Mouse (Mus musculus) ovary, postnatal 36 days (tissue): ENCODE data around the gene Ugt1a5.

ENCODE experiments used
- DNase-seq: peaks from one replicate; pipeline ENCODE4 v3.0.0; 2022; ENCODE audit warnings: low spot score, mixed read lengths

Ugt1a5 gene

GRCm38 (mm10) chr1:88240072-88240471 is 74.3 kb downstream of the Ugt1a5 start:
- no peak for DNase-seq

GRCm38 (mm10) chr1:88240579-88240978 is 74.8 kb downstream of the Ugt1a5 start:
- DNase-seq, result no peak

GRCm38 (mm10) chr1:88243861-88244260 is 78.0 kb downstream of the Ugt1a5 start:
- no peak for DNase-seq

GRCm38 (mm10) chr1:88245881-88246280 is 80.1 kb downstream of the Ugt1a5 start:
- no peak for DNase-seq

- DNase-seq, result no peak
Measured at GRCm38 (mm10) chr1:88246386-88246785, 80.6 kb downstream of the Ugt1a5 start.

- no peak for DNase-seq
Measured at GRCm38 (mm10) chr1:88247660-88248059, 81.8 kb downstream of the Ugt1a5 start.

GRCm38 (mm10) chr1:88248658-88249057 is 82.8 kb downstream of the Ugt1a5 start:
- DNase-seq, result no peak

GRCm38 (mm10) chr1:88249596-88249995 is 83.8 kb downstream of the Ugt1a5 start:
- DNase-seq, result no peak

GRCm38 (mm10) chr1:88250023-88250422 is 84.2 kb downstream of the Ugt1a5 start:
- no peak for DNase-seq

GRCm38 (mm10) chr1:88253106-88253505 is 87.3 kb downstream of the Ugt1a5 start:
- DNase-seq, result no peak

GRCm38 (mm10) chr1:88253540-88253939 is 87.7 kb downstream of the Ugt1a5 start:
- DNase-seq, result no peak

GRCm38 (mm10) chr1:88254793-88255465 is 89.1 kb downstream of the Ugt1a5 start:
- DNase-seq, result no peak

- DNase-seq, result no peak
Measured at GRCm38 (mm10) chr1:88255466-88255857, 89.7 kb downstream of the Ugt1a5 start.

- DNase-seq, result no peak
Measured at GRCm38 (mm10) chr1:88255989-88256754, 90.4 kb downstream of the Ugt1a5 start.

- no peak for DNase-seq
Measured at GRCm38 (mm10) chr1:88256886-88257663, 91.3 kb downstream of the Ugt1a5 start.

- DNase-seq, result no peak
Measured at GRCm38 (mm10) chr1:88257681-88258080, 91.9 kb downstream of the Ugt1a5 start.

- peak; percentile 22 for DNase-seq
Measured at GRCm38 (mm10) chr1:88258361-88258760, 92.5 kb downstream of the Ugt1a5 start.

GRCm38 (mm10) chr1:88258881-88259642 is 93.2 kb downstream of the Ugt1a5 start:
- DNase-seq, result peak; percentile 86

- DNase-seq, result no peak
Measured at GRCm38 (mm10) chr1:88259643-88260024, 93.8 kb downstream of the Ugt1a5 start.

GRCm38 (mm10) chr1:88260114-88260513 is 94.3 kb downstream of the Ugt1a5 start:
- DNase-seq, result peak; percentile 76

- peak; percentile 37 for DNase-seq
Measured at GRCm38 (mm10) chr1:88260604-88261377, 95.0 kb downstream of the Ugt1a5 start.
